Mouse (Mus musculus): Measurements from ENCODE around the gene Olfr610. TPM values are rescaled to one million over a fixed set of nuclear protein-coding genes. Genes with fewer than 3 reads are reported as not detected.
"Not testable (repeated sequence)": the region's sequence is repeated elsewhere in the genome, so short reads cannot be mapped to it uniquely, and the experiment has no call there.

Gene Olfr610
- total RNA-seq (2021) = not detected
- long read RNA-seq, experiment 1 = 0 reads
- long read RNA-seq, experiment 2 = 0 reads

DNA sequence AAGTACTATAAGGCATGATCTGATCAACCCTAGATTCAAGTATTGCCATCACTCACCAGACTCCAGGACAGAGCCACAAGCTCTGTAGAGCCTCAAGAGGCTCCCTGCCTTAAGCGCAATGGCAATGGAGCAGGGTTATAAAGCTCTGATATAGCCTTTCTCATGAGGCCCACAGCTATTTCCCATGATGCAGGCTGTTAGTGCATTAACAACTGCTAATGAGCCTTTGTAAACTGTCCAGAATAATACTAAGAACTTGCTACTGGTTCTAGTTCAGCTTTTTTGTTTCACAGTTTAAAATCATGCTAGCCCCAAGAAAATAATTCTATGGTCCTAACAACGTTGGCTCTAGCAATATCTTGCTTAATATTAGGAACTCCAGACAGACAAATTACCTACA, at the start of gene Olfr610:
Olfr610 (minus strand) TSS at position 101 of the 400 bp plus-strand sequence.
- no peak for DNase-seq (ENCODE audit: low spot score in 2 of 2)

DNA sequence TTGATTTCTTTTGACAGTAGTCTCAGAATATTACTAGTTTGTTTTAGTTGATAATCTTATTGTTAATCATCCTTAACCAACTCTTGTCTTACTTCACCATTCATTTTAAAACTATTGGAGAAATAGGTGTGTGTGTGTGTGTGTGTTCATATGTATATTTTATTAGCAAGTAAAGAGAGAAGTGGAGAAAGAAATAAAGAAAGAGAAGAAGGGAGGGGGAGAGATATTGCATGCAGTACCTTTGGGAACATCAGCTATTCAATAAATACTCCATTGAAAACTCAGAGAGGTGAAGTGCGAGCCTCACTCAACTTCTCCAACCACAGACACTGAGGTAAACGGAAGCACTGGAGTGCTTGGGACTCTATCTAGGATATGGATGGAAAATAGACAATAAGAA, 43.9 kb upstream of the Olfr610 start, which contains the start of gene Olfr615:
Olfr615 (plus strand) TSS at position 301 of the 400 bp plus-strand sequence.
- no peak for DNase-seq (ENCODE audit: low spot score in 2 of 2)

DNA sequence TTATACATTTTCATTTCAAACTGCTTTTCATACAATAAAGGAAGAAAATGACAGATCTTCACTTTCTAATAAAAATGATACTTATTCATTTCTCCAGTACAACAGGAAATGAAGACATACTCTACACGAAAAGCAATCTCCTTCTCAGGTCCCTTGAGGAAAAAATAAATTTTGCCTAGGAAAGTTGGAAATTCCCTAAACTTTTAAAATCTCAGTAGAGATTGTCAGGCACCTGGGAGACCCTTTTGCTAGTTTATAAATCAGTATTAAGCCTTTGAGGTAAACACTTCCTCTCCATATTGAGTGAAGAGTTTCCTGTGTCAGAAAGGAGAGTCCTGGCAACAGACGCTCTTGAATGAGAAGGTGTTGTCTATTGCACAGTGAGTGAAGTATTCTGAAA, 35.9 kb upstream of the Olfr610 start, which contains the start of gene Olfr613:
Olfr613 (plus strand) TSS at position 301 of the 400 bp plus-strand sequence.
- DNase-seq (ENCODE audit: low spot score in 2 of 2) = no peak

DNA sequence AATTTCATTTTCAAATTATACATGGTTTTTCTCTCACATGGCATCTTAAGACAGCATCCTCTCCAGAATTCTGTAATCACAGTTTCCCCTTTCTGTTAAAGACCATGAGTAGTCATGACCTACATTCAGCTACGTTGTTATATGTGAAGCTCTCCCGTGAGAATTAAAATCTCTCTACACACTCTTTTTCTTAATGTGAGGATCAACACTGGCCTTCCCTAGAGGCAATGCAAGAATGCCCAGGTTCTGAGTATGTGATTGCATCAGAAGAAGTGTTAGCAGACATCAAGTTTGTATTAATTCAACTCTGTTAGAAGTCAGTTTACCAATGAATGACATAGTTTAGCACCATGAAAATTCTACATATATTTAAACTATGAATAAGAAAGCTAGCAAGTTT, 30.7 kb upstream of the Olfr610 start, which contains the start of gene Olfr612:
Olfr612 (minus strand) TSS at position 101 of the 400 bp plus-strand sequence.
- not testable (repeated sequence) for DNase-seq (ENCODE audit: low spot score in 2 of 2)

DNA sequence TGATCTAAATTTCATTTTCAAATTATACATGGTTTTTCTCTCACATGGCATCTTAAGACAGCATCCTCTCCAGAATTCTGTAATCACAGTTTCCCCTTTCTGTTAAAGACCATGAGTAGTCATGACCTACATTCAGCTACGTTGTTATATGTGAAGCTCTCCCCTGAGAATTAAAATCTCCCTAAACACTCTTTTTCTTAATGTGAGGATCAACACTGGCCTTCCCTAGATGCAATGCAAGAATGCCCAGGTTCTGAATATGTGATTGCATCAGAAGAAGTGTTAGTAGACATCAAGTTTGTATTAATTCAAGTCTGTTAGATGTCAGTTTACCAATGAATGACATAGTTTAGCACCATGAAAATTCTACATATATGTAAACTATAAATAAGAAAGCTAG, 8.8 kb upstream of the Olfr610 start, which contains the start of gene Olfr611:
Olfr611 (minus strand) TSS at position 101 of the 400 bp plus-strand sequence.
- not testable (repeated sequence) for DNase-seq (ENCODE audit: low spot score in 2 of 2)

DNA sequence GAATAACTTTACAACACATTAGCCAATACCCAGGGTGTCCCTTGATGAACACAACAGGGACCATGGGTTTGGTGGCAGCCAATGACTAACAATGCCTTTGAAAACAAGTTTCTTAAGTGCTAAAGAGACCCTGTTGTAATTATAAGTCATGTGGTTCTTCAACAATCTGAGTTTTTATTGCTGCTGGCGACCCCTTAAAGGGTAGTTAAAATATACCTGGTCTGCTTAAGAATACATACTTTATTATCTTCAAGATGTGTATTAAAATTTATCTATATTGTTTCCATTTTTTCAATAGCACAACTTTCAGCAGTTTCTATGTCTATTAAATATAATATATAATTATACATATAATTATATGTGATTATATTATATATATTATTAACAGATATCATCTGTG, 14.0 kb downstream of the Olfr610 start, which contains the start of gene Olfr609:
Olfr609 (minus strand) TSS at position 101 of the 400 bp plus-strand sequence.
- DNase-seq (ENCODE audit: low spot score in 2 of 2) = no peak

DNA sequence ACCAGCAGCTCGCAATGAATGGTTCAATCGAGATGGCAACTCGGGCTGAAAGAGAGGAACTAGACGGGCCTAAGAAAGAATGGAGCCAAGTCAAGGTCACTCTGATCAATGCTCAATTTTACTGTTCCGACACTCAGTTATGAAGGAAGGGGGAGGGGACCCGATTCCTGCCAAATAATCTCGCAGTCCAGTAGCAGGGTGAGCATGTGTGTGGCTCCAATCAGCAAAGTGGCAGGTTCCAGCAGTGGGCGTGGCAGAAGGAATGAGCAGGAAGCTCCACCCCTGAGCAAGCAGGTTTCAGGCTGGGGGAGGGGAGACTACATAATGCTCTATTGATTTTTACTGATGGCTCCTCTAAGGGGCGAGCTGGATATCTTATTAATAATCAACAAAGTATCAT, 34.8 kb downstream of the Olfr610 start:
- not testable (repeated sequence) for DNase-seq (ENCODE audit: low spot score in 2 of 2)

DNA sequence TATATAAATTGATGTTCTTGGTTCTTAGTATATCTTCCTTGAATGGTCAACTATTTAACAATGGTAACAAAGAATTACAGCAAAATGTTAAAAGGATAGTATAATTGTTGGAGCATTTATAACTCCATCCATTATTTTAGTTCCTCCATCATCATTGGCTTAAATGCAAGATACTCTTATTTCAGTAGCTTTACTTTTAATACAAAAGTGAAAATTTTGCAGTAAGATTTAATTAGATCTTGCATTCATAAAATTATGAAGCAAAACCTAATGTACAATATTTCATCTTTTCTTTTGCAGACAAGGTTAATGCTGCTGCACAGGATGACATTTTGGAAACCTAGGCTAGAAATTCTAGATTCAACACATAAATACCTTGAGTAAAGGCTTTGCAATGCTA, 42.3 kb downstream of the Olfr610 start, which contains the start of gene Olfr608:
Olfr608 (plus strand) TSS at position 301 of the 400 bp plus-strand sequence.
- no peak for DNase-seq (ENCODE audit: low spot score in 2 of 2)

DNA sequence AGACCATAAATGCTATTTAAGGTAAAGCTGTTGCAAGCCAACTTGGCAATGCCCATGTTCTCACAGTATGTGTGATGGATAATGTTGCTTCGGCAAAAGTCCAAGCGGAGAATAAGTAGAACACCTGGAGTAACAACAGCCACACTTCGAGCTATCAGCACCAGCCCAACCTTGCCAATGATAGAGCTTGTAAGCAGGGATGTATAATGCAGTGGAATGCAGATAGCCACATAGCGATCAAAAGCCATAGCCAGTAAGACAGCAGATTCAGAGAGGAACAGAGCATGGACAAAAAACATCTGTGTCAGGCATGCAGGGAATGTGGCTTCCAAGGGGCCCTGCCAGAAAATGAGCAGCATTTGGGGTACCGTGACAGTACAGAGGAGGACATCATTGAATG, 51.3 kb downstream of the Olfr610 start:
- DNase-seq (ENCODE audit: low spot score in 2 of 2) = no peak

Other genes starting within 250 kb of the Olfr610 start
- gene Olfr596, start 206.5 kb downstream of the Olfr610 start, total RNA-seq (2021) = not detected
- not detected for gene Olfr597, start 195.8 kb downstream of the Olfr610 start, total RNA-seq (2021)
- gene Olfr598, start 188.6 kb downstream of the Olfr610 start, total RNA-seq (2021) = not detected
- not detected for gene Olfr599, start 176.2 kb downstream of the Olfr610 start, total RNA-seq (2021)
- gene Olfr600, start 162.5 kb downstream of the Olfr610 start, total RNA-seq (2021) = not detected
- gene Olfr601, start 149.5 kb downstream of the Olfr610 start, total RNA-seq (2021) = not detected
- not detected for gene Olfr603, start 125.9 kb downstream of the Olfr610 start, total RNA-seq (2021)
- gene Usp17lc, start 97.0 kb downstream of the Olfr610 start, total RNA-seq (2021) = not detected
- gene Olfr605, start 66.7 kb downstream of the Olfr610 start, total RNA-seq (2021) = not detected
- gene Olfr606, start 63.1 kb downstream of the Olfr610 start, total RNA-seq (2021) = not detected
- gene Olfr607, start 48.0 kb downstream of the Olfr610 start, total RNA-seq (2021) = not detected
- gene Olfr608, start 42.2 kb downstream of the Olfr610 start, total RNA-seq (2021) = not detected
- not detected for gene Olfr609, start 14.1 kb downstream of the Olfr610 start, total RNA-seq (2021)
- gene Olfr611, start 8.7 kb upstream of the Olfr610 start, total RNA-seq (2021) = not detected
- gene Olfr612, start 30.6 kb upstream of the Olfr610 start, total RNA-seq (2021) = not detected
- not detected for gene Olfr613, start 36.0 kb upstream of the Olfr610 start, total RNA-seq (2021)
- not detected for gene Olfr615, start 44.0 kb upstream of the Olfr610 start, total RNA-seq (2021)
- gene Olfr616, start 57.0 kb upstream of the Olfr610 start, total RNA-seq (2021) = not detected
- gene Olfr617, start 60.9 kb upstream of the Olfr610 start, total RNA-seq (2021) = not detected
- not detected for gene Olfr618, start 78.0 kb upstream of the Olfr610 start, total RNA-seq (2021)
- not detected for gene Olfr619, start 88.5 kb upstream of the Olfr610 start, total RNA-seq (2021)
- gene Olfr620, start 100.4 kb upstream of the Olfr610 start, total RNA-seq (2021) = not detected
- gene Olfr622, start 130.6 kb upstream of the Olfr610 start, total RNA-seq (2021) = not detected
- gene Olfr623, start 151.6 kb upstream of the Olfr610 start, total RNA-seq (2021) = not detected
- gene Olfr624, start 159.1 kb upstream of the Olfr610 start, total RNA-seq (2021) = not detected
- gene Olfr625-ps1, start 170.6 kb upstream of the Olfr610 start, total RNA-seq (2021) = not detected
- gene Olfr243, start 202.5 kb upstream of the Olfr610 start, total RNA-seq (2021) = not detected
- not detected for gene Olfr628, start 218.3 kb upstream of the Olfr610 start, total RNA-seq (2021)
- gene Olfr629, start 232.8 kb upstream of the Olfr610 start, total RNA-seq (2021) = not detected
- gene Olfr630, start 245.2 kb upstream of the Olfr610 start, total RNA-seq (2021) = not detected

All from gastrocnemius, postnatal 4 days (tissue).